ENCODE assay signal across 9 mouse cellular contexts in the genomic region with DNA sequence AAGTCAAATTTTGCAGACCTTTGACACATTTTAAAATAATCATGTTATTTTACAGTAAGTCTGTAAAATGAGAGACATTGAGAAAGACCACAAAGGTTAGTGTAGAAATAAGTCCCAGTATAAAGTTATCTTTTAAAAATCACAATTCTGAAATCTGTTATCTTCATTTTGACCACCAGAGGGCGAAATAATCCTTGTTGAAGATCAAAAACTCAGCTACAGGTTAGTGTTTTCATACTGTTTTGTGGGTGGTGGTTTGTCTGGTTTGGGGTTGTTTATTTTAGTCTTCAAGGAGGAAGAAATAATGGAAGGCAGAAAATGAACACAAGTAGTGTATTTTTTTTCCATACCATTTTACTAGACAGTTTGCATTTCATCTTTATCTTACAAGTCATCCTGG.
DNase-seq lines count a peak whose midpoint lies in the region; ATAC-seq and TF ChIP-seq lines count a peak whose summit lies in the region.
"Had no signal": no experiment of that assay in that cellular context is flagged by ENCODE, and none has a peak within 500 bp of the region (broad histone marks: within the 10 kb centered on the region; RNA-seq: fewer than 3 reads in every experiment).

No protein-coding gene starts in this region.

- H3K36me3 ChIP-seq in kidney, adult 2 months (ENCODE audit: control insufficient read depth, insufficient read depth, low read length) = no peaks in the 10 kb centered on the region
- no peaks in the 10 kb centered on the region for H3K36me3 ChIP-seq in hindbrain, postnatal 0 days (ENCODE audit: insufficient read depth, low read length)
- H3K36me3 ChIP-seq: lung, embryonic 15.5 days had no signal

- TF ChIP-seq POLR2A in kidney, adult 2 months (IDR thresholded peaks at IDR 0.05; ENCODE audit: low read depth, low read length) = no peak

- H3K9me3 ChIP-seq in hindbrain, postnatal 0 days (ENCODE audit: low read length) = no peaks in the 10 kb centered on the region
- H3K9me3 ChIP-seq: lung, embryonic 15.5 days had no signal

- WGBS in kidney, adult 2 months = 0% methylated on average over 1 of the region's 1 CpGs
- 2% methylated on average over 1 of the region's 1 CpGs for WGBS in hindbrain, postnatal 0 days

- H3K27me3 ChIP-seq in kidney, adult 2 months (replicated peaks; ENCODE audit: control insufficient read depth, insufficient read depth, low read length) = no peaks in the 10 kb centered on the region
- no peaks in the 10 kb centered on the region for H3K27me3 ChIP-seq in hindbrain, postnatal 0 days (ENCODE audit: insufficient read depth, low read length)
- H3K27me3 ChIP-seq: lung, embryonic 15.5 days had no signal

- H3K4me1 ChIP-seq in kidney, adult 2 months (ENCODE audit: control insufficient read depth, insufficient read depth, low read length) = no peaks in the 10 kb centered on the region
- no peaks in the 10 kb centered on the region for H3K4me1 ChIP-seq in hindbrain, postnatal 0 days (ENCODE audit: insufficient read depth, low read length)

- ATAC-seq in hindbrain, postnatal 0 days = no peak

- peak; percentile 31 for DNase-seq in kidney, adult 2 months
- no peak for DNase-seq in kidney, postnatal 25 days
- DNase-seq in A20 (ENCODE audit: low read depth, low spot score) = peak; percentile 43
- peak; percentile 7 for DNase-seq in Muller cell, postnatal 12 days (ENCODE audit: inconsistent ontology term)
- peak; percentile 82 for DNase-seq in hindbrain, postnatal 0 days (ENCODE audit: low spot score)
- no peak for DNase-seq in cerebellum, adult 8-10 months
- no peak for DNase-seq in right cerebral cortex, postnatal 14 days
- DNase-seq in frontal cortex, postnatal 10 days (ENCODE audit: low spot score in 2 of 2) = no peak

- no peak overlapping the region for H3K4me2 ChIP-seq in hindbrain, postnatal 0 days (ENCODE audit: low read depth, low read length)
- H3K4me2 ChIP-seq: lung, embryonic 15.5 days had no signal

- no peak overlapping the region for H3K9ac ChIP-seq in hindbrain, postnatal 0 days (replicated peaks; ENCODE audit: low read length)
- H3K9ac ChIP-seq: lung, embryonic 15.5 days had no signal

- H3K4me3 ChIP-seq in kidney, adult 2 months (ENCODE audit: insufficient read depth, low read depth, low read length) = no peak overlapping the region
- H3K4me3 ChIP-seq in hindbrain, postnatal 0 days (ENCODE audit: low read length) = no peak overlapping the region
- H3K4me3 ChIP-seq: lung, embryonic 15.5 days had no signal

- no peak for TF ChIP-seq CTCF in kidney, adult 2 months (conservative IDR thresholded peaks at IDR 0.05; ENCODE audit: insufficient read depth, insufficient read length, low read depth, low read length)
- peak; percentile 72 for TF ChIP-seq CTCF in hindbrain, postnatal 0 days (IDR thresholded peaks at IDR 0.05; ENCODE audit: low read depth)

- H3K27ac ChIP-seq in kidney, adult 2 months (ENCODE audit: insufficient read depth, low read depth, low read length) = no peak overlapping the region
- H3K27ac ChIP-seq in hindbrain, postnatal 0 days = no peak overlapping the region
- H3K27ac ChIP-seq: lung, embryonic 15.5 days had no signal

Comparison
In these comparisons a context has a peak if more than half of its experiments do, and no peak if none do; other contexts are left out.
1. DNase-seq: peak in kidney, adult 2 months (single experiment), A20 (single experiment), Muller cell, postnatal 12 days (single experiment) and hindbrain, postnatal 0 days (single experiment); none in kidney, postnatal 25 days (0 of 2), cerebellum, adult 8-10 months (single experiment), right cerebral cortex, postnatal 14 days (single experiment) and frontal cortex, postnatal 10 days (0 of 2).